18 mouse cellular contexts compared by ENCODE assay signal in the genomic region with DNA sequence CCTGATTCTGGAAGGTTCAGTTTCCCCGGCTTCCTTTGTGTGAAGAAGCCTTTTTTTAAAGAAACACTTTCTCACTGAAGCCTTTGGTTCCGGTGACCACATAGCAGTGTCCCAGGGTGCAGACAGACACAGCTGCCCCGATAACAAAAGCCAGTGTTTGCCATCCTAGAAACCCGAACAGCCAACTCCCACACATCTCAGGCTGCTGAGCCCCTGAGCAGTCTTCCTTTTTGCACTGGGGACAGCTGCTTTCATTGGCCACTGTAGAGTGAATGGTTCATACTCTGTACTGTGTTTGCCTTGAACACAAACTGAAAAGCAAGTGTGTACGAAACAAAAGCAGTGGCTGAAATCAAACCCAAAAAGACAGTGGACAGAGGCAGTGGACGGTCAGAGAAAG.
"Had no signal": no experiment of that assay in that cellular context is flagged by ENCODE, and none has a peak within 500 bp of the region (broad histone marks: within the 10 kb centered on the region; RNA-seq: fewer than 3 reads in every experiment).

No protein-coding gene starts in this region.

- H3K9me3 ChIP-seq: midbrain, embryonic 10.5 days; midbrain, embryonic 12.5 days; neural tube, embryonic 13.5 days; neural tube, embryonic 15.5 days had no signal

- DNase-seq: lung, embryonic 14.5 days; lung, postnatal 10 days; lung, postnatal 4 days; midbrain, embryonic 14.5 days; retina, postnatal 1 day; right cerebral cortex, adult 18-20 months; right cerebral cortex, postnatal 25 days; right cerebral cortex, postnatal 4 days; spleen, adult 18-20 months; thymus, adult 18-20 months; thymus, postnatal 14 days; thymus, postnatal 36 days had no signal

- H3K27ac ChIP-seq: midbrain, embryonic 10.5 days; midbrain, embryonic 12.5 days; neural tube, embryonic 13.5 days; neural tube, embryonic 15.5 days had no signal

- H3K27me3 ChIP-seq: midbrain, embryonic 12.5 days; neural tube, embryonic 13.5 days; neural tube, embryonic 15.5 days had no signal

- H3K4me1 ChIP-seq: neural tube, embryonic 13.5 days; neural tube, embryonic 15.5 days had no signal

- H3K4me2 ChIP-seq: lung, embryonic 14.5 days; midbrain, embryonic 12.5 days; neural tube, embryonic 13.5 days; neural tube, embryonic 15.5 days had no signal

- ATAC-seq: midbrain, embryonic 16.5 days had no signal

- H3K4me3 ChIP-seq: midbrain, embryonic 10.5 days; midbrain, embryonic 12.5 days; myocyte; neural tube, embryonic 13.5 days; neural tube, embryonic 15.5 days had no signal

- H3K36me3 ChIP-seq: midbrain, embryonic 10.5 days; midbrain, embryonic 12.5 days; neural tube, embryonic 13.5 days; neural tube, embryonic 15.5 days had no signal

- H3K9ac ChIP-seq: lung, embryonic 14.5 days; midbrain, embryonic 12.5 days; neural tube, embryonic 13.5 days; neural tube, embryonic 15.5 days had no signal
